Mouse (Mus musculus) spleen, postnatal 14 days (tissue): ENCODE data around the gene Ralgapa2.
"Not testable (repeated sequence)": the region's sequence is repeated elsewhere in the genome, so short reads cannot be mapped to it uniquely, and the experiment has no call there.

Experiments used
- DNase-seq, 2 experiments: peaks; one replicate each; pipeline ENCODE4 v3.0.0; 2021 to 2022; ENCODE audit warnings: low spot score in 2 of 2

Gene Ralgapa2

DNA sequence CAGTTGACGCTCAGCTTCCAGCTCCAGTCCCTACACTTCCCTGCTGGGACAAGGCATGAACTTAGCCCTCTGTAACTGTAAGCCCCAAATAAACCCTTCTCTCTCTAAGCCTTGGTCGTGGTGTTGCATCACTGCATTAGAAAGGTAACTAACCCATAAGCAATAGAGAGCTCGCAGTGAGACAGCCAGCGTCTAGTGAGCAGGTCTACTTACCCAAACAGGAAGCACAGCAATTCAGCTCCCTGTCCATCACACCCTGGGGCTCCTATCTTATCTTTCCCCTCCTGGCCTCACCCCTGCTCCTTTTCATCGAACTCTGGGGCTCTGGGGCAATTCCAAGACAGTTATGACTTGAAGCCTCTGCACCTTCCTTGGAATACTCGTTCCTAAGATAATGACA, 13.8 kb downstream of the Ralgapa2 start:
- no peak for DNase-seq

DNA sequence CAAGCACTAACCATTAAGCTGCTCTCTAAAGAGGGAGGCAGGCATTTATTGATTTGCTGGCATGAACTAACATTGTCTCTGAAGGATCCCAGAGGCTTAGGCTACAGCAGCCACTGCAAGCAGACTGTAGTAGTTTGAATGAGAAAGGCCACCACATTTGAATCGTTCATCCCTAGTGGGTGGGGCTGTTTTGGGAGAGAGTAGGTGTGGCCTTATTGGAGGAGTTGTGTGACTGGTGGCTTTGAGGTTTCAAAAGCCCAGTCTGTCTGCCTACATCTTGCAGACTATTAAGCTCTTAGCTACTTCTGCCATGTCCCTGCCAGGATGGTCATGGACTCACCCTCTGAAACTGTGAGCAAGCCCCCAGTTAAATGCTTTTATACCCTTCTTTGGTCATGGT, 15.1 kb downstream of the Ralgapa2 start:
- no peak for DNase-seq

DNA sequence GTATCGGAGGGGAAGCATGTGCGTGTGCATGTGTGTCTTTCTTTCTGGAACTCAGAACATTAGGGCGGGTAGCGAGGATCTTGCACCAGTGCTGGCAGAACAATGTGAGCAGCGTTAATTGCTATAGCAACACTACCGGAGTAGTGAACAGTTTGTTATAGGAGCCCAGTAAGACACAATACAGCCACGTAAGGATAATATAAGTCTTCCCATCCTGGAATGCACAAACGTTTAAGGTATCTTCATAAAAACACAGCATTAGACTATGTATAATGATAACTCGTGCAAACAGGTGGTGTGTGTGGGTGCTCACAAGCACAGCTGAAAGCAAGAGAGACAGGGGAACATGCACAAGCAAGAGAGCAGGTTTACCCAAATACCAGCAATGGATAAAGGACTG, 16.4 kb downstream of the Ralgapa2 start:
- DNase-seq = no peak

DNA sequence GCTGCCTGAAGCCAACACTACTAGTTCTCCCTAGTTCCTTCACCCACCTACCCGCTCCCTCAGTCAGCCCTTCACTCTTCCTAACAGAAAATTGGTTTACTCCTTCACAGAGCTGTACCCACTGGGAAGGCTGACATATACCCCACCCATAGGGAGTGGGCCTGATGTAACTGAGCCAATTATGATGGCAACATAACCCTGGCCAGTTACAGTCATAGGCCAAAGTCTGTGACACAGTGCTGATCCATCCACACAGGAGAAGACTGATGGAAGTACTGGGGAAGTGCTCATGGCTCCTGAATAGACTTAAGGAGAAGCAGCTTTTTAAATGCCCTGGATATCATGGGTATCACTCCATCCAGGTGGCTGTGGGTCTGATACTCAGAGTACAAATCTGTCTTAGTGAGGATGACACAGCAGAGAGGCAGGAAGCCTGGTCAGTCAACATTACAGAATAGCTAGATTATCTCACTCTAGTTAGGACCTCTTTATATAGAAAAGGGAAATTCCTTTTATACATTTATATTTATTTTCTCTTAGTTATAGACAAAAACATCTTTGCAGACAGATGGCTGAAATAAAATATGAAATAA, 18.7 kb downstream of the Ralgapa2 start:
- DNase-seq = no peak

DNA sequence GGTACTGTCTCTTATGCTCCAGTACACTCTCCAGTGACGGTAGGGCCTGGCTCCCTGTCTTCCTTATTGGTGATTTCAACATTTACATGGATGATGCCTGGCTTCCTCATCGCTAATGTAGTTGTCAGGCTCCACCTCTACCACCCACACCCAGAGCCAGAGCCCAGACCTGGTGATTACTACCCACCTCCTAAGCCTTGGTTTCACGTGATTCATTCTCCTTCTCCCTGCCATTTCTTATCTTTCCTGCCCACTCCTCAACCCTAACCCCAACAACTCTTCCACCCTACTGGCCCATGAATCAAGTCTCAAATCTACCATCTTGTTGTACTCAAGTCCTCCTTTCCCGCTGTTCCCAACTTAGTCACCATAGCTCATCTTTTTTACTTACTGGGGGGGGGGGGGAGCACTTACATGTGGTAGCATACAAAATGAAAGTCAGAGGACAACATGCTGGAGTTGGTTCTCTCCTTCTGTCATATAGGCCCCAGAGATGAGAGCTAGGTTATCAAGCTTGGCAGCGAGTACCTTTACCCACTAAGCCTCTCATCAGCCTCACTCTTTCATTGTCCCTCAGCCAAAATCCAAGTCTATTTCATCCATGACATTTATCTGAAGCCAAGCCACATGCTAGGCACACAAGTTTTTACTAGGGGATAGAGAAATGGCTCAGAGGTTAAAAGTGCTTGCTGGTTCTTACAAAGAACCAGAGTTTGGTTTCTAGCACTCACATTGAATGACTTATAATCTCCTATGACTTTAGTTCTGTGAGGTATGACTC, 20.1 kb downstream of the Ralgapa2 start:
- no peak for DNase-seq

DNA sequence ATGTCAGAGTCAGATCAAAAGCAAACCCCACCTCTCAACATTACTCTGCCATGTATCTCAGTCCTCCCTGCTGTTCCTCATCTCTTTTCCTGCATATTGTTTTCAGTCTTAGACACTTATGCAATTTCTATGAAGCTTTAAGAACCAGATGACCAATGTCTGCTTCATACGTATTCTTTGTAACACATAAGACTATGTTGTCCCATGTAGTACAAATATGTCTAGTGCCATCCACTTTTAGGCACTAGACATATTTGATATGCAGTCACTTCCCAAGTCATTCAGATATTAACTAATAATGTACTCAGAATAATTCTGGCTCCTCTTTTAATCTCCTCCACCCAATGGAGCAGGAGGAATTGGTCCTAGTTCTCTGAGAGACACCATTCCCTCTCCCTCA, 21.2 kb downstream of the Ralgapa2 start:
- DNase-seq = no peak

DNA sequence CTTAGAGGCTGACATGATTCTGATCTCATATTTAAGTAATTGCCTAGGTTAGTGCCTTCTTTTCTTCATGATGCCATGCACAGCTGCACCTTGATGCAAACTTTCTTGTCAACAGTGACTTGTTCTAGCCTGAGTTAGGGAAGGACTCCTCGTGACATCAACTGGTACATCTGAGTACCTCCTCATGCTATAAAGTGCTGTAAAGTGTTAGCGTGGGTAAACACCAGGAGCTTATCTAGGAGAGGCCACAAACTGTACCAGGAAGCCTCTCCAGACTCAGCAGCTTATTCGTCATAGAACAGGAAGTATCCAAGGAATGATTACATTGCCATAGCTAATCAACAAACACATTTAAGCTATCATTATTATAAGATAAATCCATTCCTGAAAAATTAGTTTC, 23.9 kb downstream of the Ralgapa2 start:
- DNase-seq = no peak

DNA sequence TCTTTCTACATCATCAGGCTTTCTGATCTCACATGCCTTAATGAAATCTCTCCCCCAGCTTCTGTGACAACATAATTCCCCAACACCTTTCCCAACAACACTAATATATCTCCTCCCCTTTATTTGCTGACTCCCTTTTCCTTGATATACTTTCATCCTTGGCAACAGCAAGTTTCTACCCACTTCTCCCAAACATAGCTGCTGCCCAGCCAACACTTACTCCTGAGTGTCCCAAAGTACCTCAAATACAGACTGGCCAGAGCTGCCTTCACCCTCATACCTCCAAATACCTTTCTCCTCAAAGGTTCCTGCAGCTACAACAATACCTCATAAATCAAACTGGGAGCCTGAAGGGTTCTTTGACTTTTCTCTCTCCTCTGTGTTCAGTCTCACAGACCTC, 29.3 kb downstream of the Ralgapa2 start:
- DNase-seq = no peak

DNA sequence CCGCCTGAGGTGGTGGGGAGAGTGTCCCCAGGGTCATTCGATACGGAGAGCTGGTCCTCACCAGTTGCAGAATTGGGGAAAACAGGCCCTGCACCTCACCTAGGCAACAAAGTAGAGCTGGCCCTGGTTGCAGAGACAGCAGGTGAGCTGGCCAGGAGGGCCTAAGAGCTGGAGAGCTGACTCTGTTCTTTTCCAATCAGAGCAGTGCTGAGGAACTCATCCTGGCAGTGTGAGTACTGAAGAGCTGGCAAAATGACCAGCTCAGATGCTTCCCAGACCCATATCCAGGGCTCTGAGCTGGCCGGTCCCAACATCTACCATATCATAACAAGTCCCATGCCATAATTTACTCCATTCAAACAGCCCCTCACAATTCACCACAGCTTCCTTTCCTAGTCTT, 34.7 kb downstream of the Ralgapa2 start:
- no peak for DNase-seq

DNA sequence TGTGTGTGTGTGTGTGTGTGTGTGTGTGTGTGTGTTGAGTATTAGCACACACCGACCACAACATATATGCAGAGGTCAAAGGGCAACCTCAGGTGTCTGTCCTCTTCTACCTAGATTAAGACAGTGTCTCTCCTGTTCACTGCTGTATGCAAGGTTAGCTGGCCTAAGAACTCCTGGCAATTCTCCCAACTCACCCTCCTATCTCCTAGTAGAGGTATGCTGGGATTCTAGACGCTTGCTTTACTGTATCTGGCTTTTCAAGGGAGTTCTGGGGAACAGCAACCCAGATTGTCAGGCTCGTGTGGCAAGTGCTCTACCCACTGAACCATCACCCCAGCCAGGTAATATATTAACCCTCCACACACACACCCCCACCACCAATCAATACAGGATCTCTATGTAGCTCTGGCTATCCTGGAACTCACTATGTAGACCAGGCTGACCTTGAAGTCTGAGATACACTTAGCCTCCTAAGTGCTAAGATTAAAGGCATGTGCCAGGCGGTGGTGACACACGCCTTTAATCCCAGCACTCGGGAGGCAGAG, 35.6 kb downstream of the Ralgapa2 start:
- DNase-seq = no peak

DNA sequence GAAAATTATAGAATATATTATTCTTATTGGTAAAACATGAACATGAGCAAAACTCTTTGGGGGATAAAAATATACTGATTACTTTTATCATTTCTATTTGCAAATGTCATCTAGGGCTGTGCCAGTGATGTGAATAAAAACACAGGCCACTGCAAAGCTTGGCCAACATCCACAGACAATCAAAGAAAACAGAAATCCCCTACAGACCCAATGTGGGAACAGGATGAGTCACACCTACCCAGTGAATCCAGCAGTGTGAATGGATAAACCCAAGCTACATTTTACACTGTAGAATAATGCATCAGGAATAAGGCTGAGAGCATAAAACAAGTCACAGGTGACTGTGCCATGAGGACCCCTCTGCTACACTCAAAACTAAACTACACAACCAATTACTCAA, 36.1 kb downstream of the Ralgapa2 start:
- no peak for DNase-seq

DNA sequence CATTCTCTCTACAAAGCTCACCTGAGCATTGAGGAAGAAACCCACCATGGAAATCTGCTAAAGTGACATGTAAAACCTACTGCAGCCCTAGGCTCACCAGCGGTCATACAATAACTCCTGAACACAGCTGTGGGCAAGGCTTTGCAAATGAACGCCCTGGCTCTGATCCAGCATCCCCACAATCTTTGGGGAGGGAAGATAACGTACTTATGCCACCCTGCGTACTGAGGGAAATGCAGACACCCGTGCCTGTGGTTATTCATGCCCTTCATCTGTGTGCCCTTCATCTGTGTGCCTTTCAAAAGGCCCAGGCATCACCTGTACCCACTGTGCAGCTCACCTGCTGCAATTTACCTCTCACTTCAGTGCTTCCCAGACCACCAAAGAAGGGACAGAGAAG, 41.2 kb downstream of the Ralgapa2 start:
- DNase-seq = no peak

DNA sequence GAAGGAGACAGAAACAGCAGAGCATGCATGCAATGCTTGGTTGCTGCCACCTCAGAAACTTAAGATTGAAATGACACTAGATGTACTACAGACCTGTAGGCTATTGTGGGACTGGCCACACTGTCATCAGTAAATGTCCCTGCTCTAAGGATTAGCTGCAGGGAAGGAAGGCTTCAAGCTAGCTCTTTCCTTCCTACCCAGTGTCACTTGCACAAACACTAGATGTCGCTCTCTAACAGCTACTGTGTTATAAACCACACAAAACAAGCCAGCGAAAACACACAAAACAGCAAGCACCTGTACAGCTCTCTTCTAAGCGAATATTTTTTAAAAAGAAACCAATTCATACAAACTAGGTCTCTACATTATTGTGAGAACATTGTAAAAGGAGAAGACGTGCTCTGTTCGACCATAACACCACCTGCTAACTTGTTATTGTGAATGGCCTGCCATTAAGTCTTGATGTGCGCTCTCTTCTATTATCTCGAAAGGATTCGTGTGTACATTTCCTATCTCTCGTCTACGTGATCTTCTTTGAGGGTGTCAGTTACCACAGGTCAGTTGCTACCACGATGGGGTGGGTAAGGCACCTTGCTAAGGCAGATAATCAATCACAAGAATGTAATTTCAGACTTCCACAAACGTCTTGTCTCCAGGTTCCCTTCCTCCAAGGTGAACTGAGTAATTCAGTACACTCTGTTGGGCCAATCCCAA, 42.3 kb downstream of the Ralgapa2 start:
- DNase-seq = no peak

DNA sequence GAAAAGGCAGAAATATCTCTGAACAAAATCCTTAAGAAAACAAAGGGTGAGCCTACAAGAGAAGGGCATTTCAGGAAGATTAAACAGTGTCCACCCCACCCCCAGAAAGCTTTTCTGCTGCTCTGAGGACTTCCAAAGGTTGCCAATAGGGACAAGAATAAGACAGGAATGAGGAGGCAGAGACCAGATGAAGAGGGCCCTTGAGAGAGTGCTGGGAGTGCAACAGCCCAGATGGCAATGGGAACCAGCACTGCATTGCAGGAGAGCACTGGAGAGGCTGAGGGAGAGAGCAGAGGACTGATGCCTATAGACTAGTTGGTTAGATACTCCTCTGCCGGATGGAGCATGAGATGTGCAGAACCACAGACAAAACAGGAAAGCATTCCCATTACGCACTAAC, 43.2 kb downstream of the Ralgapa2 start:
- DNase-seq = no peak

DNA sequence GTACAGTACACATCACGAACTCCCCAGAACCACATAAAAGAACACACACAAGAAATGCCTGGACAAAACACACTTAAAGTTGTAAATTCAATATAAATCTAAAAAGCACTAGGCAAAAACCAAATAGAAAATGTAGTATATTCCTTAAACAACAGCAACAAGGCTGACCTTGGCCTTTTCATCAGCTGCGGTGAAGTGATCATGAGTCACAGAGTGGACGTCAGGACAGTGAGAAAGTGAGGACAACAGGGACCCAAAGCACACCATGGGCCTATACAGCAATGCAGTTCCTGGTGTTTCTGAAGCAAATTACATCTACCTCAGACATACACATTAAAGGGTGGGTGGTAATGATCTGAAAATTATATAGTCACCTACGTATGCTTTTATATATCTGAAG, 44.1 kb downstream of the Ralgapa2 start:
- no peak for DNase-seq

DNA sequence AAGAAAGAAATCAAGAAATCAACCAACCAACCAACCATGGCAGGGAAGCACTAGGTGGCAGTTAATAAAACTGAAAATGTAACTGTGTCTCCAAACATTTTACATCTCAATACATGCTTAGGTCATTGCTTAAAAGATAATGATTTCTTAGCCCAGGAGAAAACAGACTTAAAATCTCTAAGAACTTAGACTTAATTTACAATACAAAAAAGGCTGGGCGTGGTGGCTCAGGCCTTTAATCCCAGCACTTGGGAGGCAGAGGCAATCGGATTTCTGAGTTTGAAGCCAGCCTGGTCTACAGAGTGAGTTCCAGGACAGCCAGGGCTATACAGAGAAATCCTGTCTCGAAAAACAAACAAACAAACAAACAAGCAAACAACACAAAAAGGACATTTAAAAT, 45.3 kb downstream of the Ralgapa2 start:
- DNase-seq = not testable (repeated sequence)

DNA sequence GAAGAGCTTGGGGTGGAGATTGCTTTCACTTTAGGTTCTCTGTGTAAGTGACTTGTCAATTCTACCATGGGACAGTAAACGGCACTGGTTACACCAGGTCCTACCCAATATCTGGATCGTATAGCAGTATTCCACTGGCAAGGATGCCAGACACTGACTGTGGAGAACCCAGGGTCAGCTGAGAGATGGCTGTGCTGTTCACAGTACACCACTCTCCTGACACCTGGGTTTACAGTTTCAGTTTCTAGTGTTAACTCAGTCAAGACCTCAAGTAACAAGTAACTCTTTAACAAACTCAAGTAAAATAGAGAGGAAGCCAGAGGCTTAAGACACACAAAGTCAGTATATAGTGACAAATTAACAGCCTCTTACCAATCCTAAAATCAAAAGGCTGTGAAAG, 54.6 kb downstream of the Ralgapa2 start:
- no peak for DNase-seq

DNA sequence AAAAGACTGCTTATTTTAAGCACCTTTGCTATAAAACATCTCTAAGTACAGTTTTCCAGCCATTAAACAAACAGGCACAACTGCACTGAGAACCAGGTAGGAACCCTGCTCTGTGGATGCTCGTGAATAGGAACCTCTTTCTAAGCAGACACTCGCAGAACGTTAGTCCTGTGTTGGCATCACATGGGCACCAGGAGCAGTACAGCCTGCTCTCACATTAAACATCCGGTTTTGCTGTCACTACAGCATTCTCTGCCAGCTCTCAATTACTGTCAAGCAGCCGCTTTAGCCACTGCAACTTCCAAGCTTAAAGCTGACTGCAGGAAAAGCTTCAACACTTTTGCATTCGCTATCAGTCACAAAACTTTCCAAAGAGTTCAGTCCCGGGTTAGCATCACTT, 55.5 kb downstream of the Ralgapa2 start:
- DNase-seq = no peak

DNA sequence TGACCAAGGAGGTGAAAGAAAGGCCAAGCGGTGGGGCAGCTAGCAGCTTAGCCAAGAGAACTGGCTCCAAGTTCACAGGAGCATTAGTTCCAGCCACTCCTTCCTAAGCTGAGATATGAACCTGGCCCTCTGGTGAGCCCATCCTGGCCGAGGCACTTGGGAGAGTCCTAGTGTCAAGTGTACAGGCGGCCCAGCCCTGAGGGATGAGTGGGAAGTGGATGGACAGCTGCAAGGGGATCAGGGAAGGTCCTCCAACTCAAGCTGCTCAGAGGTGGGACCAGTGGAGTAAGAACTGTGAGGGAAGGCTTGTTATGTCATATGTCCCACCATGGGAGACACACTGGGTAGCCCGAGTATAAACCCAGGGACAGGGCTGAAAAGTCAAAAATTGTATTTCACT, 56.1 kb downstream of the Ralgapa2 start:
- DNase-seq = no peak

DNA sequence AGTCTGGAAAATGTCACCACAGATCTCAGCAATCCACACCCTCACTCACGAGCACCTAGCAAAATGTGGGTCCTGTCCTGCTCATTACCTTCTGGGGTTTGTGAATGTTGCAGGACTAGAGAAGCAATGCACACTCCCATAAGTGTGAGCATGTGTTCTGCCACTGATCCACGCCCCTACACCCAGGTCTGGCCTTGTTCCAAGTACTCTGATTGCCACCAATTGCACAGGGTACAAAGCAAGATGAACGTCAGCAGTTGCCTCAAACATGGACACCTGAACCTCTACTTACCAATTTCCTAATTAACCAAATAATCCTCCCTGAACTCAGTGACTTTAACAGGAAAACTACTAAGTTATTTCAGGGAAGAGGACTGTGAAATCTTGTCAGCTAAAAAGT, 68.1 kb downstream of the Ralgapa2 start:
- DNase-seq = no peak

DNA sequence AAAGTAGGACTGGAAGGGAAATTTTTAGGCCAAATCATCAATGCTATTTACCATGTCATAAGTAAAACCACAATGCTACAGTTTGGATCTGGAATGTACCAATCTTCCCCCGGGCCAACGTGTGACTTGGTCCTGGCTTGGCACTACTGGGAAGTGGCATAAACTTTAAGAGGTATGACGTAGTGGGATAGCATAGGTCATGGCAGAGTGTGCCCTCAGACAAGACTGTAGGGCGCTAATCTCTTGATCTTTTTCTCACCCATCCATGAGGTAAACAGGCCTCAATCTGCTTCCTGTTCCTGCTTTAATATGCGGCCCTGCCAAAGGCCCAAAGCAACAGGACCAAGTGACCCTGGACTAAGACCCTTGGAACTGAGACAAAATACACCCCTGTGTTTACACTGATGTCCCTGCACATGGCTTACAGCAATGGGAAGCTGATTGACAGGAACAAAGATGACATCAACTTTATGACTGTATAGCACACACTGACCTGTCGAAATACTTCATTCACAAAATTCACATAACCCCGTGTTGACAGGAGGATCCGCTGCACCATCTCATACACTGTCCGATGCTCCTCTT, 68.8 kb downstream of the Ralgapa2 start:
- no peak for DNase-seq

DNA sequence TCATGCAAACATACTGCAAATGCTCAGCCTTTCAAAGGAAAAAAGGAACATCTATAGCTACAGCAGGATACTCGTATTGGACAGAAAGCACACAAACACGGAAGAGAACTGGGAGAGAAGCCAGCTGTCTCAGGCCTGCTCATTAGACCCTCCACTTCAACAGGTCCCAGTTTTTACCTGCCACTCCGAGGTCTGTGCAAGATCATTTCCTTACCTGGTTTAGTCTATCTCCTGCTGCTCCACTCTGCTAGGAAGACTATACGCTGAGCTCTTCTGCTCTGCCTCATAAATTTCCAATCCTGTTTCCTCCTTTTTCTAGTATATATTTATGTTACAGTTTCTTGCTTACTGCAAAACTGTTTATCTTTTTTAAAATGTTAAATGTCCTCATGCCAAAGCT, 70.4 kb downstream of the Ralgapa2 start:
- no peak for DNase-seq

DNA sequence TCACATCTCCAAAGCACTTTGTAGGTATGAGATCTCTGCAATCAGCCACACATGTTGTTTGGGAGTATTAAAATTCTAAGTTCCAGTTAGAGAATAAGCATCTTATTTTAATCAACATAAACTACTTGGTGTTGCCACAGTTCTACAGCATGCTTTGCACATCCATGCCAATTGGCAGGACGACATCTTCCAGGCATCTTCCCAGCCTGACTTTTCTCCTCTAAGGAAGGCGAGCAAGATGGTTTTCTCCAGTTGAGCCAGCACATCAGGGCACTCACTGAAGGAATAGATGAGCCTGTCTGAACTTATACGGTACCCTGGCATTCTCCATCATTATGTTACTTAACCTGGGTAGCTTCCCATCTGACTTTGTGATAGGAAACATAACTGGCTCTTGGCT, 83.4 kb downstream of the Ralgapa2 start:
- no peak for DNase-seq
